Mouse (Mus musculus): ENCODE data around the gene Cep135.

The Cep135 gene

DNA sequence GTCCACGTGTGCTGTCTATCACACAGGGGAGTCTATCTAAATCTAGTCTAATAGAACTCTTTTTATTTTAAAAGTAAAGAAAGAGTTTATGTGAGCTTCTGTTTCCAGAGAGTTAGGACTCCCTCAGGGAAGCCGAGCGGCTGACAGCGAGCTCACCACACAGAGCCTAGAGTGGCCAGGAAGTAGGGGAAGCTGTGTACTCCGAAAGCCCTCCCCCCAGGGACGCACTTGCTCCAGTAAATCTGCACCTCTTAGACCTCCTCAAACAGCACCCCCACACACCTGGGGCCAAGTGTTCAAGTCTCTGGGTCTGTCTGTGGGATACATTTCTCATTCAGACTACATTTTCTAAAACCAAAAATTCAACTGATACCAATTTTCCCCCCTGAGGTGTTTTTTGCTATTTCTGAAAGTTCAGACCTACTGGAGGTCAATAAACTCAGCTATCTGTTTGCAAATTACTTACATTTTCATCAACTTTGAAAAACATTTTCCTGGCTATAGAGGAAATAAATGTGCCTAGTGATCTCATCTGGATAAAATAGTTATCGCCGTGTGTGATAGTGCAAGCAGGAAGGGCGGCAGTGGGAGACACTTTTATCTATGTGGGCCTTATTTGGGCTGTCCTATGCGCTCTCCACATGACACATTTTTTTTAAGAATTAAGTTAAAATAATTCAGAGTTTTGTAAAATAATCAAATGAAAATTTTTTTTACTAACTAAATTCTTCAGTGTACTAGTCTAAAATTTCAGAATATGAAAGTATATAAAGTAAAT is 56.8 kb downstream of the Cep135 start:
- DNase-seq, result no peak

DNA sequence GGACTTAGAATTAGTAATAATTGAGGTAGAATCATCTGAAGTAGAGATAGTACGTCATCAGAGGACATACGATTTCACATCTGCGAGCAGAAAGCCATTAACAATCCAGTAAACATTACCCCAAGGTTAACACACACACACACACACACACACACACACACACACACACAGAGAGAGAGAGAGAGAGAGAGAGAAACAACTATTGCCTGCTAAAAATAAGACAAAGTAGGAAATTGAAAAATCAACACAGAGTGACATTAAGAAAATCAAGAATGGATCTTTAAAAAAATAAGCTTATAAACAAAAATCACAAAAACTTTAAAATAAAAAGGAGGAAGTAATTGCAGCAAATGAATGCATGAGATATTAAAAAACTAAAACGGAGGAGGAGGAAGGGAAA is 61.4 kb downstream of the Cep135 start:
- DNase-seq, result no peak

DNA sequence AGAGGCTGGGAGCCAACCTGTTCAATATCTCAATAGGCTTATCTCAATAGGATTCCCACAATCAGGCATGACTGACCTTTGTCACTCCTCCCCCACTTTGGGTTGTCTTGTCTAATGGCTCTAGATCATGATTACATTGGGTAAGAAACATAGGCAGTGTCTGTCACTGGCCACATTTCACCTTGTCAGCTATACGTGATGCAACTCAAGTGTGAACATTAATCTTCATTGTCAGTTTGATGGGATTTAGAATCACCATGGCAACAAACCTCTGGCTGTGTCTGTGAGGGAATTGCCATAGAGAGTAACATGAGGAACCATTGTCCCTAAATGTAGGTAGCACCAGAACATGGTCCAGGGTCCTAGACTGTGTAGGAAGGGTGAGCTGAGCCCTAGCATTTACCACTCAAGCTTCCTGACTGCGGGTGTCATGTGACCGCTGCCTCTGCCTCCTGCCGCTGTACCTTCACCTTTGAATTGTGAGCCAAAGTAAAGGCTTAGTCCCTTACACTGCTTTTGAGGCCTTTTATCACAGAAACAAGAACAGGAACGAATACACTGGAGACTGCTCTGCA is 62.7 kb downstream of the Cep135 start:
- DNase-seq, result no peak

DNA sequence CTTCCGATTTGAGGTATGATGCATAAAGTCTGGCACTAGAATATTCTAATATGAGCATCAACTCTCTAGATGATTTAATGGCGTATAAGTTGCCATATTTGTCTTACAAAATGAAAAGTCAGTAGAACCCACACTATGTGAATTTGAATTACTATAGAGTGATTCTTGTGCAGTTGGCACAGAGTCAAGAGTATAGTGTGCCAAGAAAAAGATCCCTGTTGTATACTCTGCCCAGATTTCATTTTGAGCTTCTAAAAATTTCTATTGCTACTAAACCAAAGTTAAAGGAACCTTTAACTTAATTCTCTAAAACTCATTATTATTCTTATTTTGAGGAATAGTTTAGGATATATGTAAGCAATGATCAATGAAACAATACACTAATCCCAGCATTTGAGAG is 67.7 kb downstream of the Cep135 start, which contains the start of gene C530008M17Rik:
Gene C530008M17Rik (plus strand): TSS at position 301 of the 400 bp plus-strand sequence.
- no peak for DNase-seq

DNA sequence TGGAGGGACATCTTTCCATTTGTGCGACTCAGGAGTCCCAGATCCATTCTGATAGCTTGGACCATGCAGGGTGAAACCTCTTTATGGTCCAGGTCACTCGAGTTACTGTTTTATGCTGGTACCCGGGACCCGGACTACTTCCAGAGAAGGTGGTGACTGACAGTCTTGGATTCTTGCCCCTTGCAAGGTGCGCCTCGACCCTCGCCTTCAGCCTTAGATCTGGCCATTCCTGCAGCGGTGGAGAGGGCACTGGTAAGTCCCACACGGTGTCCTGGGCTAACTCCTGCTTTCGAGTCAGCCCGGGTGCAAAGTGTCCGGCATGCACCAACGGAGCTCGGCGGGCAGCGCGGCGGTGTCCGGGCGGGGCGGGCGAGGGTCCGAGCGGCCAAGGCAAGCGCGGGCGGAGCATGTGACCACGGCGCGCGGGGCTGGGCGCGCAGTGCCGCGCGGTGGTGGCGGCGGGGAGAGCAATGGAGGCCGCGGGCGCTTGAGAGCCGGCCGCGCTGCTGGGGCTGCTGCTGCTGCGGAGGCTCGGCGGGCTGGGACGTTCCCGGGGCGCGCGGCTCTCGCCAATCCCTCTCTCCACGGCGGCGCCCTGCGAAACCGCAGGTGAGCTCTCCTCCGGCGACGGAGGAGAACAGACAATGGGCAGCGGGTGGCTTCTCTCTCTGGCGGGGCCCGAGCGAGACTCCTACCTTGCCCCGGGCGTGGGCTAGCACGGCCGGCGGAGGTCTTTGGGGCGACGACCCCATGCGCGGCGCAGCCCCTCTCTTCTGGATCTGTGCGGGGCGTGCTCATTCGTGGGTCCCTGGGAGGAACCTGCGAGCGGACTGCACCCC is 69.0 kb downstream of the Cep135 start:
- peak; percentile 38 to 56 for DNase-seq

DNA sequence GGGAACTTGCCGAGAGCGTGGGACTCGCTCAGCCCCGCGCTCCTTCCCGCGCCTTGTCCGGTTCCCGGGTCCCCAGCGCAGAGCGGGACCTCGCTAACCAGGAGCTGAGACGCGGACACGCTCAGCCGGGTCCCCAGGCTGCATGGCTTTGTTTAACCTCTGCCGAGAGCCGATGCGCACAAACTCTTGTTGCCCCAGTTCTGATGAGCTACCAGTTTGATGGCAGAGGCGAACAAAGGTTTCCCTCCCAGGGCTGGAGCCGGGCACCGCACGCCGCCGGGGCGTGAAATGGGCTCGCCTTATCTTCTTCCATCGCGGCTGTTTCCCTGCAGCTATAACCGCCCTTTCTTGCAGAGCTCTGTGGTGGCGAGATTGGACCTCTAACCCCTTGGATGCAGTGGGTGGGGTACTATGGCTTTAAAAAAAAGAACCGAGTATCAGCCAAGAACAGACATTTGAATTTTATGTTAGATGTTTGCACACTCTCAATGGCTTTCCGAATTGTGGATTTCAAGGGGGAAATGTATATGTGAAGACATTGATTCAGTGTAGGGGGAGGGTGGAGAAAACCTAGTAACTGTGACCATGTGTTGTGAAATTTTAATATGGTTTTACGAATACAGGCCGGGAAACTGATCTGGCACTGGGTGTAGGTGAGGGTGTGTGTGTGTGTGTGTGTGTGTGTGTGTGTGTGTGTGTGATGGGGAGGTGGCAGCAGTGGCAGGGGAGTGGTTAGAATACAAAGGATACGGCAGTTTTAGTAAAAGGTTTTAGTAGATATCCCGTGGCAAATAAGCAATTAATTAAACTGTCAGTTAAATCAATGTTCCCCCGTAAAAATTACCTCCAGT is 69.8 kb downstream of the Cep135 start:
- DNase-seq, result peak; percentile 11 to 19

DNA sequence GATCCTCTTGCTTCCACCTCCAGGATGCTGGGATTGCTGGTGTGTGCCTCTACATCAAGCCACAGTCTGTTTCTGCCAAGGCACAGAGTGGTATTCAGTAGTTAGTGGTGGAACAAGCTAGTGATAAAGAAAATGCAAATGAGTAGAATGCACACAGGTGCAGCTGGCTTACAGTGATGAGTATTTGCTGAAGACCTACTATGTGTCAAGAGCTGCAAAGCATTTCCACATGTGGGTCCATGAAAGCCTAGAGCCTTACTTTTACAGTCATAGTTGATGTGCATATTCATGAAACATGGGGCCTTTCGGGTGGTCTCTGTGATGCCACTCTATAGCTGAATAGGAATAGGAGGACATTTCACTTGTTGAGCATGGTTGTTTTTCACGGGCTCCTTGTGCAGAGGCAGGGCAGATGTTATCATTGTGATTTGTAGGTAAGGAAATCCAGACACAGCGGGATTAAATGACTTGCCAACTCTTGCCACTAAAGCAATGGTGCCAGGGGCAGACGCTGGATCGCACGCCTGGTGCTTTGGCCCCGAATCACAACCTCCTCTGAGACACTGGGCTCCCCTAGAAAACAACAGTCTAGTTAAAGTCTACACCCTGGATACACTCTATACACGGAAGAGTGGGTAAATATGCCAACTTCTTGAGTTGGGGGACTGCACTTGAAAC is 71.6 kb downstream of the Cep135 start:
- DNase-seq, result no peak

DNA sequence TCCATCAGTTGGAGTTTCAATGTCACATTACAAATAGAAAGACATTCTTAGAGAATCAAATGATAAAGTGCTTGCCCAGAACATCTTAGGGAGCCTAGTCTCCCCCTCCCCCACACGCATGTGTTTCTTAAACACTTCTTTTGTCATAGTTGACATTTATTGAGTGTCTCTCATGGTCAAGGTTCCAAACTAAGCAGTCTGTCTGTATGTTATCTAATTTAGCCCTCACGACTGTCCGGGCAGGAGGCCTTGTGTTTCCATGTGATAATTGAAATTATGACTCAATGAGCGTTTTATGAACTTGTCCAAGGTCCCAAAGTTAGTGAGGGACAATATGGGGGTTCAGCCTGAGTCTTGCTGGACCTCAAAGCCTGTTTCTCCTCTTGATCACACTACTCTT is 72.8 kb downstream of the Cep135 start:
- DNase-seq, result no peak

DNA sequence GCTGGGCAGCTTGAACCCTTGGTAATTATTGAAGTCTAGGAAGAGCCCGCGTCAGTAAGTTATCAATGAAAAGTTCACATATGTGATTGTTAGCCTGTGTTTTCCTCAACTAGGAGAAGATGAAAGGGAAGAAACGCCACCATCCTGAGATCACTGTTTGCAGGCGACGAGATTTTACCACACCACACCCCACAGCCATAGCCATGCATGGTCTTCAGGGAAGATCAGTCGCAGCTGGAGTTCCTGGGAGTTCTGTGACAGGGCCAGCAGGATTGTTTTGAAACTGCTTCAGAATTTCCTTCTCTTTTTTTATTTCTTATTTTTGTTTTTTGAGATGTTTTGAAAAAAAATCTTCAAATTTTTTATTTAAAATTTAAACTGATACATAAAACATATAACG is 76.4 kb downstream of the Cep135 start:
- DNase-seq, result no peak

DNA sequence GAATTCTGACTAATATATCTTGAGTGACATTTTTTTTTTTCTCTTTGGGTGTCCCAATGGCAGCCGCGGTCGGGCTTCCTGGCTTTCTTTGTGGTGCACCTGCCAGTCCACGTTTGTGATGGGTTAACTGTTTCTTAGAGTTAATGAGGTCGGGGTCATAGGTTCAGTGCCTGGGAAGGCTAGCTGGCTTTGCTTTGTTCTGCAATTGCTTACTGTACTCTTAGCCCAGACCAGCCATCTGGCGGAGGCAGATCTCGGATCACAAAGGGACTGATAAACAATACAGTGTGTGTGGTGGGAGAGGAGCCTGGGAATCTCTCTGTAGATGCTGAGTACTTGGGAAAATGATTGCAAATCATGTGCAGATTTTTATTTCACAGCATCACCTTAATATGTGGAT is 76.9 kb downstream of the Cep135 start:
- no peak for DNase-seq

DNA sequence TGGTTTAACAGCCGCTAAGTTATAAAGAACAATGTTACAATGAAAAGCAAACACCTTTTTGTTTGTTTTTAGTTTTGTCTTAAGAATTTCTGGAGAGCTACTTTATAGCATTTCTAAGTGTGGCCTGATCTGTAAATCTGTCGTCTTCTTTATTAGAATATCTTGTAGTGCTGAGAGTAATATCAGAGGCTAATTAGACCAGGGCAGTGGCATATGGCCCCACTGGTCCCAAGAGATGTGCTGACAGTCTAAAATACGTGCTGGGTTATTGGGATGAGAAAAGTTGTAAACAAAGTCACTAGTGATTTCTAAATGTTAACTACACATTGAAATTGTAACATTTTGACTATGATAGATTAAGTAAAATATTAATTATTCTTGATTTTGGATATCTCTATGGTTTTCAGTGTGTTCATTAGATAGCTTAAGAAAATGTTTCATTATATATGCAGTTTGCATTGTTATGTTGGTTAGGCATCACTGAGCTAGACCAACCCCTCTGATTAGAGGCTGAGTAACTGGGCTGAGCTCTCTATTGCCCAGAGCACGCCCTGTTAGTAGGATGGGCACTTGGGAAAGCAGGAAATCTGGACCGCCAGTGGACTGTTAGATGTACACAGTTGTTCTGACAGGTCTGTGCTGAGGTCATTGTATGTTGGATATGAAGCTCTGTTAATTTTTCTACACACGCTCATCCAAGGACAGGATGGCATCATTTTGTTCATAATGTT is 77.7 kb downstream of the Cep135 start:
- no peak for DNase-seq

DNA sequence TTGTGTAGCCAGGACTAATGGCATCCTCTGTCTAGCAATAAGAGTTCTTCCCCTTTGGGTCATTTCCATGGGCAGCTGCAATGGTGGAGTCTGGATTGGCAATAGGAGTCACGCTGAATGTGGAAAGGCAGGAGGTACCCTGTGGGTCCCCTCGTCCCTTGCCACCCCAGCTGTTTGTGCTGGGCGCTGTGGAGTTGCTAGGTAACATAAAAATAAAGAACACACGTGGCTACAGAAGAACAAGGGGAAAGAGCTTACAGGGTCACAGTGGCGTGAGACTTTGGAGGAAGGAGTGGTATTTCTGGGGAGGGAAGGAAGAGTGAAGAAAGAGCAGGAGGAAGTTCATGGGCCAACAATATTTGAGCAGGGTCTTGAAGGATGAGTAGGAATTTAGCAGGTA is 79.6 kb downstream of the Cep135 start:
- no peak for DNase-seq

DNA sequence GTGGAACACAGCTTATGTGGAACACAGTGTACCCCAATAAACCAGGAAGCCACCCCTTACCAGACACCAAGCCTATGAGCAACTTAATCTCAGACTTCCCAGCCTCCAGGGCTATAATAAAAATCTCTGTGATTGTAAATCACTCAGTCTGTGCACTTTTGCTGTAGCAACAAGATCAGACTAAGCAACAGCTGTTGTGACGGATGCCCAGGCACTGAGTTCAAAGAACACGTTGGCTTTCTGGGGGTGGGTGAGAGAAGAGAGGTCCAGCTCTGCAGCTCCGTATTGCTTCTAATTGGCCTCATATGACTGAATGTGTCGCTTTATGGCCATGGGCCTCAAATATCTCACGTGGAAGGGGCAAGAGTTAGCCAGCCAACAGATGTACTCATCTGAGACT is 80.0 kb downstream of the Cep135 start:
- no peak for DNase-seq

DNA sequence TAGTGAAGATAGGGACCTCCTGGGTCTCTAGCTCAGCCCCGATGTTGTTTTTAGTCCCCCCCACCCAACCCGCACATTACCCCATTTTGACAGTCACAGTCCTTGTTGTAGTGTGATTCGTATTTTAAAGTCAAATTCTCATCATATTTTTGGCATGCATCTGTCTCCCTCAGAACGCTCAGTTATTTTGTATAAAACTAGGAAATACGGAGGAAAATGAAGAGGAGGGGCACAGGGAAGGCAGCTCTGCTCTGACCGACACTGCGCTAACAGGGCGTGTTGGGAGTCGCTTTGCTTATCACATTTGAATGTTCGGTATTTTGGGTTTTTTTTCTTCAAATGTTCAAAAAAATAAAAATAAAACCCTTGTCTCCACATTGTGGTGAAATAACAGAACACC is 81.7 kb downstream of the Cep135 start:
- no peak for DNase-seq

DNA sequence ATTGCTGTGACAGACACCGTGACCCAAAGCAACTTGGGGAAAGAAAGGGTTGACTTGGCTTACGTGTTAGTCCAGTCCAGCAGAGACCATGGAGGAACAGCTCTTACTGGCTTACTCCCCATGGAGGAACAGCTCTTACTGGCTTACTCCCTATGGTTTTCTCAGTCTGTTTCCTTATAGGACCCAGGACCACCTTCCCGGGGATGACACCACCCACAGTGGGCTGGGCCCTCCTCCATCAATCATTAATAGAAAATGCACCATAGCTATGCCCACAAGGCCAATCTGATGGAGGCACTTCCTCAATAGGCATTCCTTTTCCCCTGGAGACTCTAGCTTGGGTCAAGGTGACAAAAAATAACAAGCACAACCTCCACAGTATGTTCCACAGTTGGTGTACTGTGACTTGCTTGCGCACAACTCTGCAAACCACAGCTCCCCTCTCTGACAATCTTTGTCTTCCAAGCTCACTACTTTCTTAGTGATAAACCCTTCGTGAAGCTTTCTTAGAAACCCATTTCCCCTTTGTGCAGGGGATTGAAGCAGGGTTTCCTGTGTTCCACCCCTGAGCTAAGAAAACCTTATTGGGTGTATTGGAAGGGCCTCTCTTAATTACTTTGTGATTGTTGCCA is 85.6 kb downstream of the Cep135 start:
- no peak for DNase-seq

DNA sequence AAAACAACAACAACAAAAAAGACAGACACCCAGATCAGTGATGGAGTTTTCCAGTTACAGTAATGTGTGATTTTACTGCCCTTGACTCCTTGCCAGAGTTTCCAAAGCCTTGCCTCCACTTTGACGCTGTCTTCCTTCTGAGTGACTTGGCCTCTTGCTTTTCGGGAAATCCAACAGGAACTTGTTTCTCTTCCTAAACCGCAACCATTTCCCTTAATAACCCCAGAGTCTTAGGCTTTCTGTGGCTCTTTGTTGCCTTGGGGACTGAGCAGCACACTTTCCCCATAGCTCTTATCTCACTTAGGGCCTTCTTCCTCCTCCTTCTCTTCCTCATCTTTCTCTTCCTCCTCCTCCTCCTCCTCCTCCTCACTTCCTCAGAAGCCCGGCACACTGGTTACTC is 86.9 kb downstream of the Cep135 start:
- no peak for DNase-seq

DNA sequence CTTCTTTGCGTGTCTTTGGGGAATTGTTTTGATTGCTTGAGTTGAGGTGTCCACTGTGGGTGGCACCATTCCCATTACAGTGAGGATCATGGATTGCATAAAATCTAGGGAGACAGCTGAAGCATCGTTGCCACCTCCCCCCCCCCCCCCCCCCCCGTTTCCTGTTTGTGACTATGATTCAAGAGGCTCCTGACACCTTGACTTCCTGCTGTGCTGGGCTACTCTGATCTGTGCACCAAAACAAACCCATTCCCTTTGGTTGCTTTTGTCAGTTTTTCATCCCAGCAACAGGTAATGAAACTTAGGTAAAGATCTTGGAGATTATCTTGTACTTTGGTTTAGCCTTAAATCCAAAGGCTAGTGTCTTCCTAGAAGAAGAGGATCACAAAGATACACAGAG is 92.5 kb downstream of the Cep135 start:
- DNase-seq, result no peak

DNA sequence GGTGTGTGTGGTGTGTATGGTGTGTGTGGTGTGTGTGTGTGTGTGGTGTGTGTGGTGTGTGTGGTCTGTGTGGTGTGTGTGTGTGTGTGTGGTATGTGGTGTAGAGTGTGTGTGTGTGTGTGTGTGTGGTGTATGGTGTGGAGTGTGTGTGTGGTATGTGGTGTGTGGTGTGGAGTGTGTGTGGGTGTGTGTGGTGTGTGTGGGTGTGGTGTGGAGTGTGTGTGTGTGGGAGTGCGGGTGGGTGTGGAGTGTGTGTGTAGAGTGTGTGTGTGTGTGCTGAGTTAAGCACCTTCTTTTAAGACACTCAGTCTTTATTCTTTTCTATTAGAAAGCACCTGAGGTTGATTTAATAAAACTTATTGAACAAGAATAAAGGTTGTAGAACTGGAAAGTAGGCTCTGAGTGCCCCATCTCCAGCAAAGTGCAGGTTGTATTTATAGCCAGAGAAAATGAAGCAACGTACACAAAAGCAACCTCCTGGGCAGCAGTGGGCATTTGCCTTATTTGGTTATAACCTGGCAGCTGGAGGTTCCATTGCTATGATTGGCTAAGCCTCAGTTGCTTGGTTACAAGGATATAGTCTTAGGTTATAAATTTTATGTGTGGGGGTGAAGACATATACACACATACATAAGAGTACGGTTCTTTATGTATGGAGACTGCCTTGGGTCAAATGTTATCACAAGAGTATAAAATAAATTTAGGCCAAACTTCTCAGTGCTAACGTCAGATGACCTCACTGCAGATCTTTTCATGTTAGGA is 93.6 kb downstream of the Cep135 start:
- DNase-seq, result no peak

DNA sequence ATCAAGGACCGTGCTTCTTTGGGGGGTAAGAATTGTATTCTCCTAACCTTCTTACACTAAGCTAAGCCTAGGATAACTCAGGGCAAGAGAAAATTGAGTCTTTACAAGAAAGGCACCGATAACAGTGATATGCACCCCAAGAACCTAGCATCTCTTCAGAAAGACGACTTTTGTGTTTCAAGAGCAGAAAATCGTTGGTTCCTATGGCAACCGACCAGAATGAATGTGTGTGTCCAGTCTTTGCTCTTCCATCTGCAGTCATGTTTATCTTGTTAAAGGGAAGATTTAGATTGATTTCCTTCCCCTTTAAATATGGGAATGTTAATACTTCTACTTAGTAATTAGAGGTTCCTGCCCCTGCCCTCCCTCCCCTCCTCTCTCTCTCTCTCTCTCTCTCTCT is 95.0 kb downstream of the Cep135 start:
- DNase-seq, result no peak
